Mouse (Mus musculus) hindbrain, embryonic 12.5 days (tissue): Measurements from ENCODE around the gene Lcmt1. TPM values are rescaled to one million over a fixed set of nuclear protein-coding genes. Genes with fewer than 3 reads are reported as not detected.

Source experiments
- ATAC-seq: fragments of 200-750 bp; cut with Nextera tagmentation; 2 replicates; pipeline ENCODE4 v1.8.0; 2017; ENCODE audit warnings: moderate TSS enrichment; ENCODE audit not compliant: low FRiP score
- H3K27ac ChIP-seq: fragments of 300-500 bp; sonication (generic); 2 replicates; pipeline ENCODE4 v1.5.1; 2016; ENCODE audit warnings: mild to moderate bottlenecking
- H3K27me3 ChIP-seq: fragments of 300-500 bp; sonication (generic); 2 replicates; pipeline ENCODE4 v1.6.1; 2016; ENCODE audit warnings: mild to moderate bottlenecking
- H3K36me3 ChIP-seq: fragments of 300-500 bp; sonication (generic); 2 replicates; pipeline ENCODE4 v1.6.1; 2016; ENCODE audit warnings: mild to moderate bottlenecking
- H3K4me1 ChIP-seq: fragments of 300-500 bp; sonication (generic); 2 replicates; pipeline ENCODE4 v1.6.1; 2016
- H3K4me2 ChIP-seq: fragments of 300-500 bp; sonication (generic); replicated peaks from 2 replicates; pipeline ENCODE4 v1.6.1; 2016; ENCODE audit warnings: mild to moderate bottlenecking
- H3K4me3 ChIP-seq: fragments of 300-500 bp; sonication (generic); 2 replicates; pipeline ENCODE4 v1.5.1; 2016; ENCODE audit warnings: mild to moderate bottlenecking
- H3K9ac ChIP-seq: fragments of 300-500 bp; sonication (generic); 2 replicates; pipeline ENCODE4 v1.6.1; 2016; ENCODE audit warnings: mild to moderate bottlenecking, moderate library complexity
- H3K9me3 ChIP-seq: fragments of 300-500 bp; sonication (generic); replicated peaks from 2 replicates; pipeline ENCODE4 v1.6.1; 2016; ENCODE audit warnings: mild to moderate bottlenecking
- WGBS: fragments of 180-500 bp; shearing (Covaris S2); methylation state at CpG from one replicate; pipeline ENCODE4 v1.1.7; 2016; 5-methylcytosine and 5-hydroxymethylcytosine counted together
- polyA plus RNA-seq: library from polyadenylated mRNA; unstranded; fragments of >200 nt; fragmentation: Nextera tagmentation; extraction: Ambion mirVana; gene quantifications from 2 replicates; pipeline ENCODE4 v1.2.1, GENCODE M21; 2016

Lcmt1 gene
- polyA plus RNA-seq, 1 experiment from 2014 or later, result 62.1 TPM

GRCm38 (mm10) chr7:123449676-123450075, 80.1 kb downstream of the Lcmt1 start:
- H3K4me1 ChIP-seq, result no peaks in the 10 kb centered on the region
- no peaks in the 10 kb centered on the region for H3K36me3 ChIP-seq
- no peak overlapping the region for H3K4me2 ChIP-seq
- H3K4me3 ChIP-seq, result no peak overlapping the region
- WGBS, result 63% methylated on average over 10 of the region's 10 CpGs
- no peaks in the 10 kb centered on the region for H3K27me3 ChIP-seq
- H3K9ac ChIP-seq, result no peak overlapping the region
- H3K9me3 ChIP-seq, result no peaks in the 10 kb centered on the region
- no peak overlapping the region for H3K27ac ChIP-seq
- no peak for ATAC-seq

DNA sequence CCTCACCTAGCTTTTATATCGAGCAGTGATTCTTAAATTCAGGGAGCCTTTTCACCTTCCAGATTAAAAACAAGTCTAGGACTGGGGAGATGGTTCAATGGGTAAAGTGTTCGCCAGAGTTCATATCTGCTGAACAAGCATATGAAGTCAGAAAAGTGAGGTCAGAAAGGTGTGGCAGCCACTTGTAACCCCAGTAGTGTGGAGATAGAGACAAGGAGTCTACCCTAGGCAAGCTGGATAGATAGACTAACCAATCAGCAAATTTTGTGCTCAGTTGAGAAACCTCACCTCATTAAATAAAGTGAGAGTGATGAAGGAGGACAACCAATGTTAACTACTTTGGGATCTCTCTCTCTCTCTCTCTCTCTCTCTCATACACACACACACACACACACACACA, 80.9 kb downstream of the Lcmt1 start:
- no peak for ATAC-seq
- no peaks in the 10 kb centered on the region for H3K9me3 ChIP-seq
- no peaks in the 10 kb centered on the region for H3K27me3 ChIP-seq
- no peak overlapping the region for H3K27ac ChIP-seq
- H3K4me3 ChIP-seq, result no peak overlapping the region
- no peaks in the 10 kb centered on the region for H3K4me1 ChIP-seq
- H3K36me3 ChIP-seq, result no peaks in the 10 kb centered on the region
- H3K4me2 ChIP-seq, result no peak overlapping the region
- no peak overlapping the region for H3K9ac ChIP-seq
- WGBS, result 92% methylated on average over 2 of the region's 2 CpGs

GRCm38 (mm10) chr7:123452551-123452950, 83.0 kb downstream of the Lcmt1 start:
- 74% methylated on average over 6 of the region's 6 CpGs for WGBS
- H3K4me1 ChIP-seq, result no peaks in the 10 kb centered on the region
- no peak overlapping the region for H3K9ac ChIP-seq
- no peaks in the 10 kb centered on the region for H3K36me3 ChIP-seq
- no peak for ATAC-seq
- no peak overlapping the region for H3K4me3 ChIP-seq
- H3K27ac ChIP-seq, result no peak overlapping the region
- H3K4me2 ChIP-seq, result no peak overlapping the region
- H3K9me3 ChIP-seq, result no peaks in the 10 kb centered on the region
- H3K27me3 ChIP-seq, result no peaks in the 10 kb centered on the region

DNA sequence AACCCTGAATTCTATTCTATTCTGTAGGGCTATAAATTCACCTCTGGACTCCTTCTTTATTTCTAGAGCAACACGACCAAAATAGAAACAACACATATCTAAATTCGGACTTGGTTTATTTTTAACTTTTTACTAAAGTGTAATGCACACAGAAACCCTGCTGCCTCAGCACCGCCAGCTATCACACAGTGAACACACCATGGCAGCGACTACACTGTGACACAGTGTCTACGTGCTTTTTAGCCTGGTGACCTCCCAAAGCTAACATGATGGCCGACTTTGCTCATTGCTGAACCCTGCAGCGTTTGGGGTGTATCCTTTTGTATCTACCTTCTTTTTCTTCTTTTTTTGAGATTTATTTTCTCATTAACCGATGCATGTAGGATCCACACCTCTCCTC, 83.5 kb downstream of the Lcmt1 start:
- no peaks in the 10 kb centered on the region for H3K9me3 ChIP-seq
- H3K27me3 ChIP-seq, result no peaks in the 10 kb centered on the region
- WGBS, result 87% methylated on average over 8 of the region's 8 CpGs
- H3K4me3 ChIP-seq, result no peak overlapping the region
- no peak for ATAC-seq
- no peak overlapping the region for H3K4me2 ChIP-seq
- H3K4me1 ChIP-seq, result no peaks in the 10 kb centered on the region
- no peak overlapping the region for H3K27ac ChIP-seq
- H3K9ac ChIP-seq, result no peak overlapping the region
- no peaks in the 10 kb centered on the region for H3K36me3 ChIP-seq

DNA sequence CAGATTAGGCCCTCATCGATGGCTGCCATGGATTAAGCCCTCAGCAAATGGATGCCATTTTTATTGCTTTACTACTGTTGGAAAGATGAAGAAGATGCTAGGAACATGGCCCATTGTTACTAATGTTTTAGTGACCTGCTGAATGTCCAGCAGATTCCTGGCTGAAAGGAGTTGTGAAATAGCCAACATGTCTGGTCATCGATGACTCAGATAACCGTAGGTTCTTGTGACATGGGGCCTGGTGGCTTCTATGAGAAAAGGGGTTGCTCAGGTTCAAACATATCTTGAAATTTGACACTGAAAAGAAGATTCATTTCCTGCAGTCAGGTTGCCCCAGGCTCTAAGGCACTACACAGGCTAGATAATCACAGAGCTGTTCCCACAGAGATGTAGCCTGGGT, 85.5 kb downstream of the Lcmt1 start:
- Histone ChIP-seq H3K9me3 (no peaks in the 10 kb centered on the region), H3K27ac (no peak overlapping the region), H3K27me3 (no peaks in the 10 kb centered on the region), H3K4me3 (no peak overlapping the region), H3K4me2 (no peak overlapping the region), H3K4me1 (no peaks in the 10 kb centered on the region), H3K36me3 (no peaks in the 10 kb centered on the region), H3K9ac (no peak overlapping the region)
- no peak for ATAC-seq
- WGBS, result 92% methylated on average over 3 of the region's 3 CpGs

- Histone ChIP-seq H3K4me3 (no peak overlapping the region), H3K36me3 (no peaks in the 10 kb centered on the region), H3K27me3 (no peaks in the 10 kb centered on the region), H3K9ac (no peak overlapping the region), H3K27ac (no peak overlapping the region), H3K4me2 (no peak overlapping the region), H3K4me1 (no peaks in the 10 kb centered on the region), H3K9me3 (no peaks in the 10 kb centered on the region)
- 93% methylated on average over 4 of the region's 4 CpGs for WGBS
- ATAC-seq, result no peak
These were observed 88.7 kb downstream of the Lcmt1 start for GRCm38 (mm10) chr7:123458309-123458708.

DNA sequence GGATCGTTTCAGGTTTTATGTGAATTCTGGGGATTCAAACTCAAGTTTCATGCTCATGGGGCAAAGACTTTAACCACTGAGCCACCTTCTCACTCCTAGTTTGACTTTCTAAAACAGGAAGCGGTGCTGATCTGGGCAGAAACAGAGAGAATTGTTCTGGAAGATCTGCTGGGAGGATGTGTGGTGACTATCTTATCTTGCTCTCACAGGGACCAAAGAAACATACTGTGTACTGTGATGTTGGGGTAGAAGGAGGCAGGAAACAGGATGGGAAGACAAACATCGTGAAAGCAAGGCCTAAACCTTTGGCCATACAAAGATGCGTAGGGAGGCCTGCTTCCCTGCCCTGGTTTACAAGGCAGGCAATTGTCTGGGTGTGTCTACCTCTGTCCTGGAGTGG, 89.7 kb downstream of the Lcmt1 start:
- H3K9me3 ChIP-seq, result no peaks in the 10 kb centered on the region
- no peaks in the 10 kb centered on the region for H3K27me3 ChIP-seq
- no peak overlapping the region for H3K9ac ChIP-seq
- no peak overlapping the region for H3K27ac ChIP-seq
- no peaks in the 10 kb centered on the region for H3K4me1 ChIP-seq
- H3K4me2 ChIP-seq, result no peak overlapping the region
- 84% methylated on average over 4 of the region's 4 CpGs for WGBS
- no peaks in the 10 kb centered on the region for H3K36me3 ChIP-seq
- ATAC-seq, result no peak
- no peak overlapping the region for H3K4me3 ChIP-seq

GRCm38 (mm10) chr7:123461316-123461715, 91.7 kb downstream of the Lcmt1 start:
- H3K9me3 ChIP-seq, result no peaks in the 10 kb centered on the region
- no peak overlapping the region for H3K9ac ChIP-seq
- no peak for ATAC-seq
- H3K4me1 ChIP-seq, result no peaks in the 10 kb centered on the region
- no peaks in the 10 kb centered on the region for H3K27me3 ChIP-seq
- H3K36me3 ChIP-seq, result no peaks in the 10 kb centered on the region
- H3K4me3 ChIP-seq, result no peak overlapping the region
- H3K27ac ChIP-seq, result no peak overlapping the region
- WGBS, result 86% methylated on average over 4 of the region's 4 CpGs
- H3K4me2 ChIP-seq, result no peak overlapping the region

GRCm38 (mm10) chr7:123462070-123462501, 92.5 kb downstream of the Lcmt1 start, which contains the start of gene Aqp8:
TSS of gene Aqp8 (plus strand) at chr7:123462291.
- H3K4me1 ChIP-seq, result no peaks in the 10 kb centered on the region
- no peak within 1 kb of the TSS for H3K4me3 ChIP-seq
- H3K36me3 ChIP-seq, result no peaks in the 10 kb centered on the region
- H3K27ac ChIP-seq, result no peak within 1 kb of the TSS
- no peaks in the 10 kb centered on the region for H3K9me3 ChIP-seq
- H3K4me2 ChIP-seq, result no peak within 1 kb of the TSS
- ATAC-seq, result no peak
- no peak within 1 kb of the TSS for H3K9ac ChIP-seq
- H3K27me3 ChIP-seq, result no peaks in the 10 kb centered on the region
- WGBS, result 80% methylated on average over 9 of the region's 9 CpGs

DNA sequence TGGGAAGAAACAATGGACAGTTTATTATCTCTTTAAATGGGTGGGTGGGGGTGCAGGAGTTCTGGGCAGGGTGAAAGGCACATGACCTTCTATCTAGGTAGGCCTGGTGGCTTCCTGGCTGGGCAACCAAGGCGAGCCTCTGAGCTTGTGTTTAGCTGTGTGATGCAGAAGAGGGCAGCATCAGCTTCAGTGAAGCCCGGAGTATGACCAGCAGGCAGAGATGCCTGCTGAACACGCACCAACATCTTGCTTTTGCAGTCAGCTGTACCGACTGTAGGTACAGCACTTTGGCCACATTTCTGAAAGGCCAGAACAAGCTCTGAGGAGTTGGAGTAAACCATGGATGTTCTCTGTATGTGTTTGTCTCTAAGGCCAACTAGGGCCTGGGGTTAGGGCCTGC, 94.0 kb downstream of the Lcmt1 start:
- Histone ChIP-seq H3K4me1 (no peaks in the 10 kb centered on the region), H3K9me3 (no peaks in the 10 kb centered on the region), H3K27ac (no peak overlapping the region), H3K4me3 (no peak overlapping the region), H3K4me2 (no peak overlapping the region), H3K9ac (no peak overlapping the region), H3K27me3 (no peaks in the 10 kb centered on the region), H3K36me3 (no peaks in the 10 kb centered on the region)
- no peak for ATAC-seq
- 85% methylated on average over 4 of the region's 4 CpGs for WGBS

- no peaks in the 10 kb centered on the region for H3K4me1 ChIP-seq
- no peak overlapping the region for H3K4me2 ChIP-seq
- H3K36me3 ChIP-seq, result no peaks in the 10 kb centered on the region
- no peaks in the 10 kb centered on the region for H3K9me3 ChIP-seq
- no peaks in the 10 kb centered on the region for H3K27me3 ChIP-seq
- H3K27ac ChIP-seq, result no peak overlapping the region
- ATAC-seq, result peak; percentile 71; the same call in 1 of the 2 replicates
- no peak overlapping the region for H3K9ac ChIP-seq
- no peak overlapping the region for H3K4me3 ChIP-seq
- 38% methylated on average over 6 of the region's 6 CpGs for WGBS
These were observed 96.3 kb downstream of the Lcmt1 start for GRCm38 (mm10) chr7:123465692-123466387.

- Histone ChIP-seq H3K9ac (no peak overlapping the region), H3K27ac (no peak overlapping the region), H3K36me3 (no peaks in the 10 kb centered on the region), H3K4me3 (no peak overlapping the region), H3K9me3 (0 out of 2 replicates have a peak, but pooled peaks cover 5% of the 10 kb centered on the region), H3K4me2 (no peak overlapping the region), H3K27me3 (no peaks in the 10 kb centered on the region), H3K4me1 (no peaks in the 10 kb centered on the region)
- ATAC-seq, result no peak
- WGBS, result 93% methylated on average over 1 of the region's 1 CpGs
These were observed 98.4 kb downstream of the Lcmt1 start for GRCm38 (mm10) chr7:123467961-123468360.
